Mouse (Mus musculus): ENCODE results near the gene Yjefn3. TPM values are rescaled to one million over a fixed set of nuclear protein-coding genes. Genes with fewer than 3 reads are reported as not detected.

Gene Yjefn3
- 5.5 and 10.0 TPM in 2 replicates for polyA plus RNA-seq (2012; rRNA removed)

GRCm38 (mm10) chr8:69902163-69903062 lies at the start of gene Yjefn3, which contains the start of the genes Tssk6 and Ndufa13:
Gene Yjefn3 (minus strand): TSS chr8:69902712.
Gene Tssk6 (plus strand): TSS chr8:69902184.
Gene Ndufa13 (minus strand): TSS chr8:69902558.

GRCm38 (mm10) chr8:69887289-69888243 lies 14.9 kb downstream of the Yjefn3 start, which contains the start of gene Cilp2:
Gene Cilp2 (minus strand): TSS chr8:69887687.

Other genes starting within 250 kb of the Yjefn3 start
- gene Zfp964, start 248.2 kb downstream of the Yjefn3 start, polyA plus RNA-seq (2012; rRNA removed), result 1.3 and 2.7 TPM in 2 replicates
- gene Zfp869, start 192.0 kb downstream of the Yjefn3 start, polyA plus RNA-seq (2012; rRNA removed), result 19.3 and 22.5 TPM in 2 replicates
- 7.0 and 9.9 TPM in 2 replicates for gene Zfp963, start 152.7 kb downstream of the Yjefn3 start, polyA plus RNA-seq (2012; rRNA removed)
- gene Gm20422, start 127.8 kb downstream of the Yjefn3 start, polyA plus RNA-seq (2012; rRNA removed), result 2.1 and 3.8 TPM in 2 replicates
- 59.4 and 66.4 TPM in 2 replicates for gene Atp13a1, start 111.5 kb downstream of the Yjefn3 start, polyA plus RNA-seq (2012; rRNA removed)
- gene Zfp866, start 111.5 kb downstream of the Yjefn3 start, polyA plus RNA-seq (2012; rRNA removed), result 33.2 and 41.6 TPM in 2 replicates
- 24.2 and 39.2 TPM in 2 replicates for gene Gmip, start 94.0 kb downstream of the Yjefn3 start, polyA plus RNA-seq (2012; rRNA removed)
- 3.5 and 6.5 TPM in 2 replicates for gene Lpar2, start 80.3 kb downstream of the Yjefn3 start, polyA plus RNA-seq (2012; rRNA removed)
- gene Pbx4, start 70.2 kb downstream of the Yjefn3 start, polyA plus RNA-seq (2012; rRNA removed), result 21.8 and 28.1 TPM in 2 replicates
- gene Cilp2, start 15.0 kb downstream of the Yjefn3 start, polyA plus RNA-seq (2012; rRNA removed), result 0.48 and 0.56 TPM in 2 replicates
- 0.50 and 0.51 TPM in 2 replicates for gene Tssk6, start 528 bp downstream of the Yjefn3 start, polyA plus RNA-seq (2012; rRNA removed)
- gene Ndufa13, start 154 bp downstream of the Yjefn3 start, polyA plus RNA-seq (2012; rRNA removed), result 106 and 170 TPM in 2 replicates
- 70.6 and 123 TPM in 2 replicates for gene Gatad2a, start 93.7 kb upstream of the Yjefn3 start, polyA plus RNA-seq (2012; rRNA removed)
- 48.0 and 84.9 TPM in 2 replicates for gene Mau2, start 140.0 kb upstream of the Yjefn3 start, polyA plus RNA-seq (2012; rRNA removed)
- gene Sugp1, start 140.1 kb upstream of the Yjefn3 start, polyA plus RNA-seq (2012; rRNA removed), result 27.0 and 29.2 TPM in 2 replicates
- 4.4 and 5.1 TPM in 2 replicates for gene Tm6sf2, start 170.2 kb upstream of the Yjefn3 start, polyA plus RNA-seq (2012; rRNA removed)
- 0.08 and 0.17 TPM in 2 replicates for gene Hapln4, start 180.7 kb upstream of the Yjefn3 start, polyA plus RNA-seq (2012; rRNA removed)
- 24.0 and 32.7 TPM in 2 replicates for gene Ncan, start 218.2 kb upstream of the Yjefn3 start, polyA plus RNA-seq (2012; rRNA removed)
- gene Nr2c2ap, start 228.6 kb upstream of the Yjefn3 start, polyA plus RNA-seq (2012; rRNA removed), result 14.4 and 18.8 TPM in 2 replicates
- gene Rfxank, start 236.4 kb upstream of the Yjefn3 start, polyA plus RNA-seq (2012; rRNA removed), result 21.7 and 26.6 TPM in 2 replicates
- 48.8 and 80.2 TPM in 2 replicates for gene Borcs8, start 236.8 kb upstream of the Yjefn3 start, polyA plus RNA-seq (2012; rRNA removed)
- 0.25 and 0.31 TPM in 2 replicates for gene Mef2b, start 237.0 kb upstream of the Yjefn3 start, polyA plus RNA-seq (2012; rRNA removed)